Mouse (Mus musculus) kidney, adult 18-20 months (tissue): ENCODE measurements around the gene Ddx6.
"Not testable (repeated sequence)": the region's sequence is repeated elsewhere in the genome, so short reads cannot be mapped to it uniquely, and the experiment has no call there.

Experiments used
- DNase-seq: peaks from one replicate; pipeline ENCODE4 v3.0.0; 2021

Ddx6 gene

DNA sequence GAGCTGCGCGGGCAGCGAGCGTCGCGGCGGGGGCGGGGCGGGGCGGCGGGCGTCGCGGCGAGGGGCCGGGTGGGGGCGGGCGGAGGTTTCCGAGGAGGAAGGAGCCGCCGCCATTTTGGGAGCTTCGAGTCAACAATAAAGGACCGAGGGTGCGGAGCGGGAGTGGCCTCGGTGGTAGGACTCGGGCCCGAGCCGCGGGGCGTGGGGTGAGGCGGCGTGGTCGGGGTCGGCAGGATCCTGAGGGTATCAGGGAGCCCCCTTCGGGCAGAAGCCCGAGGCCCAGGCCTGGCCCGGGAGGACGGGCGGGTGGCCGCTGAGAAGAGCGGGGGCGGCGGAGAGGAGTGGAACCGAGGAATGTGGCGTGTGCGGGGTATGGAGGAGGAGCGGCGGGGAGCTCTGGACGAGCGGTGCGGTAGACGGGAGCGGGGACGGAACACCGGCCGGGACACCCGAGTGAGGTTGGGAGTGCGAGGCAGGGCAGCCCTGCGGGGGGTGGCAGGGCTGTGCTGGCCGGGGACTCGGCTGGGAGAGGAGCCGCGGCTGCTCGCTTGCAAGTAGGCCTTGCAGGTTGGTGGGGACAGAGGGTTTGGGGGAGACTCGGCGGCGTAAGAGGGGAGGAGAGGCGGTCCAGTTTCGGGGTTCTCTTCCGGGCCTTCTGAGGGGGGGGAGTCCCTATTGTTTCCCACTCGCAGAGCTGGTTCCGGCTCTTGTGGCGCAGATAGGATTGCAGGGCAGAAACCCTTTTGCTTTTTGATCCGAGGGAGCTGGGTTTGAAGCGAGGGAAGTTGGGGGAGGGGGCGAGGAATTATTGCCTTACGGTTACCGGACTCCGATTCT lies at the start of gene Ddx6:
Gene Ddx6, plus strand, starts transcription at position 114 of the 837 bp plus-strand sequence.
- peak; percentile 83 for DNase-seq

DNA sequence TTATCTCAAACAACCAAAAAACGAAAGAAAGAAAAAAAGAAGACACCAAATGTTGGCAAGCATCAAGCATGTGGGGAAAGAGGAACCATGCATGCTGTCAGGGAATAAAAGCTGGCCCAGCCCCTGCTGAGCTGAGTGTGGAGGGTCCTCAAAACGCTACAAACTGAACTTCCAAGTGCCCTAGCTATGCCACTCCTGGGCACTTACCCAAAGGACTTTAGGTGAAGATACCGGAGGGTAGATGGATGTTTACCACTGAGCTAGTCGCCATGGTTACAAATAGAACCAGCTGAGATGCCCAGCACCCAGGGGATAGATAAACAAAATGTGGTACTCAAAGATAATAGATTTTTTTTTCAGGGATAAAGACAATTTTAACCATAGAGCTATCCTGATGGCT lies 43.1 kb upstream of the Ddx6 start, which contains the start of gene Cxcr5:
Gene Cxcr5, minus strand, starts transcription at position 281 of the 400 bp plus-strand sequence.
- DNase-seq: no peak

DNA sequence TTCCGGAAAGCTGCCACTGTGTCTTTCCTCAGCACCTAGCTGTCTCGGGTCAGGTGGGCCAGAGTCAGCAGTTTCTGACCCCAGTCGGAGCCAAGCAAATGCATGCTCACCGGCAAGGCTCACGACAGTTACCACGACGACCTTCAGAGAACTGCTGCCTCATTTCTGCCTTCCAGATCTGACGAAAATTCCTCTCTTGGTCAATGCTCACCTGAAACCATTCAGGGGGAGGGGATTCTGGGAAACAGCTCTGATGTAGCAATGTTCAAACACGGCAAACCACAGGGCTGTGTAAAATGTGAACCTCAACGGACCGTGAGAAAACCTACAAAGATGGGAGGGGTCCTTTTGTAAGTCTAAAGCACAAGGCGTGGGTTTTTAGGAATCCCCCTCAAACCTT lies 41.8 kb upstream of the Ddx6 start:
- DNase-seq: no peak

DNA sequence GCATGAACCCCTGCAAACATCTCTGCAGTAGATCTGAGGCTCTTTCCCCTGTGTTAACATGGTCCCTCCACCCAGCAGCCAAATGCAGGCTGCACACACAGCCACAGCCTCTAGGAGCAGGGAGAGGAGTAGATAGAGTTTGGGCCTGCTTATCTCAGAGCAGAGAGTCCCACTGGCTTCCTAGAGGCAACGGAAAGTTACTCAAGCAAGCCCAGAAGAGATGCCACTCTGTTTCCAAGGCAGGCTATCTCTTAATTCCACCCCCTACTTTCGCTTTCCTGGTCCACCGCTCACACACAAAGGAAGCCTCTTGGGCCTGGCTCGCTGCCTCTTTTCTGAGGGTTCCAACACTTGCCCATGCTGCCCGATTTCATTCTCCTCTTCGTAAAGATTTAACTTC lies 39.3 kb upstream of the Ddx6 start:
- DNase-seq: no peak

DNA sequence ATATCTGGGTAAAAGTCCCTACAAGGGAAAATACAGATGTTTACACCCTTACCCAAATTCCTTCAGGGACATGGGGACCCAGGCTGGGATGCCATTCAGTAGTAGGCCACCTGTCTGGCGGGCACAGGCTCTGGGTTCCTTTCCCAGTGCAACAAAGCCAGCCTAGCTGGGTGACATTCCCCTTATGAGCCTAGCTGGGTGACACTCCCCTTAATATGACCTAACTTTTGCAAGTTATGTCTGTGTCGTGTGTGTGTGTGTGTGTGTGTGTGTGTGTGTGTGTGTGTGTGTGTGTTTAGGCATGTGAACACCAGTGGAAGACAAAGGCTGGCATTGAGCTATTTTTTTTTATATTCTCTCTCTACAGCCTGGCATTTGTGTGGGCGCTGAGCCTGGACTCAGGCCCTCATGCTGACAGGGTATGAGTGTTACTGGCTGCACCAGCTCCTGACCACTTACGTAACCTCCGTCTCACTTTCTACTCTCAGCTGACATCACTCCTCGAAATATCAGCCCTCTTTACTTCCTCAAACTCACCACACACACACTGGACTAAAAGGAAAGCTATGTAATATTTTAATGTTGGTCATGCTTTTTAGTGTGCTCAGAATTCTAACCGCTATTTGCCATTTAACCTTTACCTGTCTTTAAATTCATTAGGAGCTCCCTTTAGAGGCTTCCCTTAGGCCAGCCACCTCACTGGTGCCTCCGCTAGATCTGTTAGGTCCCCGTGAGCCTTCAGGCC lies 37.2 kb upstream of the Ddx6 start:
- no peak for DNase-seq

DNA sequence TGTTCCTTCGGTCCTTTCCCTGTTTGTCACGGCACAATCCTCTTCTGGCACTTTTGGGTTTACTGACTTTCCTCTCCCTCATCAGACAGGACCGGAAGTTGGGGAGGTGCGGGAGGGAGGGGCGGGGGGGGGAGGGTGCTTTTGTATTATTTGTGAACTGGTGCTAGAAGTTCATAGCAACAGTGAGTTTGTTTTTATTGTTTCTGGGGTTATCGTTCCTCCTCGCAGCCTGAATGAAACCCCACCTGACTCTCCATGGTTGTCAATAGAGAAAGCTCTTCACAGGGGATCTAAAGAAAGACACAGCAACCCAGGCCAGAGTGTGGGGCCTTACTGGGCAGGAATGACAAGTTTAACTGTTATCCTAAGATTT lies 36.6 kb upstream of the Ddx6 start:
- no peak for DNase-seq

DNA sequence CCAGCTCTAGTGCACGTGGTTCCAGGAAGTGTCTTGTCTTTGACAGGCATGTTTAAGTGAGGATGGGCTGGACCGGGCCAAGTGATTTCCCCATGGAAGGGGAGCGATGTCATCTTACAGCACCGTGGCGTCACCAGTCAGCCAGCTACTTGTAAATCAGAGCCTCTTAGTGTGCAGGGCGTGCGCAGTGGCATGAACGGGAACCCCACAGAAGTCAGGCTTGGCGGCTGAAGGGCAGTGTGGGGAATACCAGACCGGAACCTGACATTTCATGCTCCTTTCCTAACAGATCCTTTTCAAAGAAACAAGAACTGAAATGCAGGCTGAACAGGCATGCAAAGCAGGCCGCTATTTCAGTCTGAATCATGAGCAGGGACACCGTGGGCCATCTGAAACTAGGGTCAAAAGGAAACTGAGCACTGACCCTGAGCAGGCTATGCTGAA lies 33.7 kb upstream of the Ddx6 start:
- no peak for DNase-seq

DNA sequence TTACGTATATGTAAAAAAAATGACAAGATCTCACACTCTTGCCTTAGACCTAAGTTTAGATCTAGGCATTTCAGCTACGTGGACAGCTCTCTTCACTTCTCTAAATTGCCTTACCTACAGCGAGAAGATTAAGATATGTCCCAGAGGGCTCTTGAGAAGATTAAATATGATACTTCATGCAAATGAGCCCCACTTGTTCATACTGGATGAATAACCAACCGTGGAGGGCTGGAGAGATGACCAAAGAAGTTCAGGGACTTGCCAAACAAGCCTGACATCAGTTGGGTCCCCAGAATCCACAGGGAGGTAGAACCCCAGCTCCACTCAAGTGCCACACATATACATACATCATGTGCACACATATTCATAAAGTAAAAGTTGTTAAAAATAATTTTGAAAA lies 31.4 kb upstream of the Ddx6 start:
- DNase-seq: no peak

DNA sequence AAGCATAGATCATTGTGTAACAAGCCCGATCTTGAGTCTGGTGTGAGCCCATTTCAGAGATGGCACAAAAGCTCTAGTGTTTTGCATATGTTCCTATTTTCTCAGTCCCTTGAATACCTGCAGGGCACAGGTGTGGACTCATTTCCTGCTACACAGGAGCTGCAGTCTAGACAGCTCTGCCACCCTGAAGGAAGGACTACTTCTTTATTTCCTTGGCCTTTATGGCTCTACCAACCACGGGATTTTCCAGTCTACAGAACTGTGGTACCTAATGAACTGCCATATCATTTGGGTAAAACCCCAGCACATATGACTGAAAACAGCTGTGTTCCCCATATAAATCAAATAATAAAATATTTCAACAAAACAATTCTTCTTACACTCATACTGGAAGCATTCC lies 29.6 kb upstream of the Ddx6 start:
- DNase-seq: no peak

DNA sequence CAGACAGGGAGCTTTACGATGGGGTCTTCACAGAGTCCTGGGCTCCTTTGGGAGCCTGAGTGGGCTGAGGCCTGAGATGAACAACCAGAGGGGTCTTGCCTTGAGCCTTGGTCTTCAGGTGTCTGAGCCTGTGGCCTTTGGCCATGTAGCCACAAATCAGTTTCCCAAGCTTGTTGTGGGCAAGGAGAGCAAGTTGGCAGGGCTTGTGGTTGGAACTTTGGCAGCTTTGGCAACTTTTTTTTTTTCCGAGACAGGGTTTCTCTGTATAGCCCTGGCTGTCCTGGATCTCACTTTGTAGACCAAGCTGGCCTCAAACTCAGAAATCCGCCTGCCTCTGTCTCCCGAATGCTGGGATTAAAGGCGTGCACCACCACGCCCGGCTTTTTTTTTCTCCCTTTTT lies 28.6 kb upstream of the Ddx6 start:
- DNase-seq: not testable (repeated sequence)

DNA sequence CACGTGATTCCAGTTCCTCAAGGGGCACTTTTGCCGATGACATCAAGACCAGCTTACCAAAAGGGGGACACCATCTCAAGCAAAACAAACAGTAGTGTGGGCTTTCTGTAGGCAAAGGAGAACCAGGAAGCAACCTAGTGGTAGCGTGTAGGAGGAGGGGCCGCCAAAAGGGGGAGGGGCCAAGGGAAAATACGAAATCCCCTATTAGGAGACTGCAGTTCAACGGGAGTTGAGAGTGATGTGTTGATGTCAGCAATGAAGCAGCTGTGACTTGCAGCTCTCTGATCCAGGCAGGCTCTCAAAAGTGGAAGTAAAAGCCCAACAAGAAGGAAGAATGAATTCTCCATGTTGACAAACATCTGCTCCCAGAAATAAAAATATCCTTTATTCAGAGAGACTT lies 25.3 kb upstream of the Ddx6 start:
- no peak for DNase-seq

DNA sequence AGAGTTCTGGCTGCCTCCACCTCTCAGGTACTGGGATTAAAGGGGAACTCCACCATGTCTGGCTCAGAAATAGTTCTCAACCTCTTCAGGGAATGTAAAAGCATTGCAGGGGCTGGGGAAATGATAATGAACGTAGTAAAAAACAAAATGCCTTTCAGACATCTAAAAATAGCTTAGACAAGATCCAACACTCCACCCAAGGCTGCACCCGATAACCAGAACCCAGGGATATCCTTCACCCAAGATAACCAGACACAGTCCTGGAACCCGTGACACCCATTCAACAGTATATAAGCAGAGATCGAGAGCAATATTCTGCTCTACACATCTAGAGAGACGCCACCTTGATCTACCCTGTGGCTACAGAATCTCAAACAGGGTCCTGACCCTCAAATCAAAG lies 24.6 kb upstream of the Ddx6 start:
- no peak for DNase-seq

DNA sequence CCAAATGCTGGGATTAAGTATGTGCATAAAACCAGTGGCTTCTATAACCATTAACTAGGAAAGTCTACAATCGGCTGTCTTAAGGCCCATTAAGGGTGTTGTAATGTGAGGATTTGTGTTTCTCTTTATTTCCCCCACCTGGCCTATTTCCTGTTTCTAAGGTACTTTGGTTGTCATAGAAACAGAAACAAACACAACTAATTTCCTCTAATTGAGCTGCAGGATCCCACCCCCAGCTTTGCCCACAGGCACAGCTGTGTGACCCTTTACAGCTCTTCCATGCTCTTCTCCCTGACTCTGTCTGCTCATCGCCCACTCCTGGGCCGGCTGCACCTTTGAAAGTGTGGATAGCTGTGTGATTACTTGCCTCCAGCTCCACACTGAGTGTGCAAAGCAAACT lies 23.3 kb upstream of the Ddx6 start:
- no peak for DNase-seq

DNA sequence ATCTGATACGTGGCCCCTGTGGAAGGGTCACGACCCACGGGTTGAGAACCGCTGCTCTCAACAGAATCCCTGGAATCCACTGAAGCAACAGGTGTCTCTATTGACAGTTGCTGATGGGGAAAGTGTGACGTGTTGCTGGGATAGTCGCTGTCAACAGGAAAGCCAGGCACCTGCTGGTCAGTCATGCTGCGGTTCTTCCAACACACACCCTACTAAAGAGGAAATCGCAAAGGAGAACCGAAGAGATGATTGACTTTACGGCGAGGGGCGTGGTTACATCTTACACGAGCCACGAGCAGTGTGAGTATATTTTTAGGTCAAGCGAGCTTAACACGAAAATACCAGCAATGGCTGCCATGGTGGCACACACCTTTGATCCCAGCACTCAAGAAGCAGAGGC lies 22.3 kb upstream of the Ddx6 start:
- DNase-seq: no peak

DNA sequence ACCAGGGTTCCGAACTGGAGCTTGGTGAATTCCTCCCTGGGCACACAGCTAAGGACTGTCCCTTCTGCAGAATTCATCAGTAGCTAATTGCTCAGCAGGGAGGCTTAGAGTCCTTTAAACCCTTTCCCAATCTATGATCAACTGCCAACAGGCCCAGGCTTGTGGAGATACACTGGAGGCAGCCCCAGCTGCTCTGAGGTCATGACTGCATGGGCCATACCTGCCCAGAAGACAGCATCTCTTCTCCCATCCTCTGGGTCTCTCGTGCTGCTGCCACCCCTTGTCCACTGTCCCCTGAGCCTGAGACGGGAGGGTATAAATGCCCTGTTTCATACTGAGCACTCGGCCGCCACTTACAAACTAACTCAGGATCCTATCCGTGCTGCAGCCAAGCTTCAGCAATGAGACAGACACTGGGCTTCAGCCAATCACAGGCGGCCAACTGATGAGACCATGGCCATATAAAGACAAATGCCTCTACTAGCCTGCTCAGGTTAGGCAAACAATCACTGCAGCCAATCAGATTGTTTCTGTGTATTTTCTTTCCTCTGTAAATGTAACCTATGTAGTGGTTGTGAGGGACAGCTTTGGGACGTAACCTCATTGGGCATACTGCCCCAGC lies 17.9 kb upstream of the Ddx6 start:
- DNase-seq: no peak

DNA sequence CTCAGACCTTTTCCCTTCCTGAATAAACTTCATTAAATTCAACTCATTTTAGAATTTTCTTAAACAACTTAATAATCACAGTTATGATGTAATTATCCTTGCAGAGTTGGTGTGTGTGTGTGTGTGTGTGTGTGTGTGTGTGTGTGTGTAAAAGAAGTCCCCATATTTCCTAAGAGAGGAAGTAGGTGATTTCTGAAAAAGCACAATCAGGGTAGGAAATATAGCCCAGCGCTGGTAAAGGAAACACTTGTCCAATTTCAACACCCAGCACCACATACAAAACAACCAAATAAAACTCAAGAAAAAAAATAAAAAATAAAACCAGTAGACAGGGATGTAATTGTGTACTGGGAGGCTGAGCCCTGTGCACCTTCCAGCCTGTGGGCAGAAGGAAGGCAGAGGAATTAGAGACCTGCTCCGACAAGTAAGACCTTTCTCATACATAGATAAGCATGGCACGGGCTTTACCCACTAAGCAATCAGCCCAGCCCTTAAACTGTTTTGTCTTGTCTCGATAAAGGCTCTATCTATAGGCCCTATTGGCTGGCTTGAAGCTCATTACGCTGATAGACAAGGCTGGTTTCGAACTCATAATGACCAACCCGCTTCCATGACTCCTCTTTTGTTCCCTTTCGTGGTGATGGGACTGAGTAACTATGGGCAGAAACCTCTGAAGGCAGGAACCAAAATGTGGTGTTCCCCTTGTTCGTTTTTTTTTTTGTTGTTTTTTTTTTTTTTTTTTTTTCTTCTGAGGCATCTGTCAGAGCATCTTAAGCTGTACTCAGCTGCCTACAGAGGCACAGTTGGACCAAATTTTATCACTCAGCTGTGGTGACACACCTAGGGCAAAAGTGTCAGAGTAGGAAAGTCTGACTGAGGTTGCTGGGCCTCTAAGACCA lies 17.2 kb upstream of the Ddx6 start:
- DNase-seq: no peak

DNA sequence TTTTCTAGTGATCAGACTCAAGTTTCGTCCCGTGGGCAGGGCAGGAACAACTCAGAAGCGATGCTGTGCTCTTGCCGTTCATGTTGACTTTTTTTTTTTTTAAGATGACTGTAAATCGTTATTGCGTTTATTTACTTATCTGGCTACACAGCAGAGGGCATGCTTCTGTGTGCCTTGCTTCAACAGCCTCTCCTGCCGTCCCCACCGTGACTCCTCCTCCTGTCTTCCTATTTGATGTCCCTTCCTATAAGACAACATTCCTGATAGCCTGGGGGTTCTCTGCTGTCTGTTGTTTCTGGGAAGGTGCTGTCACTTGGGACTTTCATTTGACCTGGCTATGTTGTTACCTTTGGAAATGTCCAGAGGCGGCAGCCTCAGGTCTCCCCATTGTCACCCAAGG lies 16.1 kb upstream of the Ddx6 start:
- DNase-seq: no peak

DNA sequence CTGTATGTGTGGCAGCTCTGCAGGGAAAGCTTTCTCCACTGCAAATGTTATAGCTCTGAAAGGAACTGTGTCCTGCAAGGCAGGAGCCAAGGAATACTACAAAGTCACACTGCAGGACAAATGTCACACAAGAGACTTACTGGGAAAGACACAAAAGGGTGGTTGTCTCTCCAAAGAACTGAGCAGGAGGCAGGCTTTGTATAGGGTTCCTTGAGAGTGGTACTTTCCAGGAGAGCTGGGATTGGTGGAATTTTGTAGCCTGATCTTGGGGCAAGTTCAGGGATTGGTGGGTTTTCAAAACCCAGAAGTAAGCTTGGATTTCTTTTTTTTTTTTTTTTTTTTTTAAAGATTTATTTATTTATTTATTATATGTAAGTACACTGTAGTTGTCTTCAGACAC lies 15.6 kb upstream of the Ddx6 start:
- DNase-seq: no peak

DNA sequence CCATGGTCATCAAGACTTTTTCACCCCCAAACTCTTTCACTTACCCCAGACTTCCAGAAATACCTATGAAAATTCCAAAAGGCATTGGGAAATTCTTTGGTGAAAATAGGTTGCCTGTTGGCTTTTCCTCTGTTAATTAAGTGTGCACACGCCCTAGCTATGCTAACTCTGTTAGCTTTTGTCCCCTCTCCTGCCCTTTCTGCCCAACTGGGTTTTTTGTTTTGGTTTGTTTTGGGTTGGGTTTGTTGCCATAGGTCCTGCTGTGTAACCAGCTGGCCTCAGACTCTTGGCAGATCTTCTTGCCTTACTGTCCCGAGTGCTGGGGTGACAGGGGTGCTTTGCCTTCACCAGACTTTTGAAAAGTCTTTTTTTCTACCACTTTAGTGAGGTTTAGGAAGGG lies 13.7 kb upstream of the Ddx6 start:
- no peak for DNase-seq

DNA sequence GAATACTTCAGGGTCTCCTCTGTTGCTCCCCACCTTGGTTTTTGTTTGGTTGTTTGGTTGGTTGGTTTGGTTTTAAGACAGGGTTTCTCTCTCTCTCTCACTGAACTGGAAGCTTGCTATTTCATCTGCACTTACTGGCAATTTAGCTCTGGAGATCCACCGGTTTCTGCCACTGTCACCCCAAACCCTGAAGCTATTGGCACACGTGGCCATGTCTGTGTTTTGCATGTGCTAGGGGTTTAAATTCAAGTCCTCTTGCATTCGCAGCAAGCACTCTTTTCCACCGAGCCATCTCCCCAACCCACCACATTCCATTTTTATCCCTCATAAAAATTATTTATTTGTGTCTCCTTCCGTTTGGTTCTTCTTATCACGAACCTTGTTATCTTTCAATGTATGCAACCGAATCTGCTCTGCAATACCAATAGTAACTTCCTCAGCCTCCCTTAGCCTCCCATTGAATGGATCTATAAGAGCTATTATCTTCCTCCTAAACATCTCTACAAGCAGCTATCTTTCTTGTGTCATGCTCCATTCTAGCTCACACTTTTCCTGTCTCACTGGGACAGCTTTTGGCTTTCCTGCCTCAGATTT lies 13.0 kb upstream of the Ddx6 start:
- DNase-seq: no peak

DNA sequence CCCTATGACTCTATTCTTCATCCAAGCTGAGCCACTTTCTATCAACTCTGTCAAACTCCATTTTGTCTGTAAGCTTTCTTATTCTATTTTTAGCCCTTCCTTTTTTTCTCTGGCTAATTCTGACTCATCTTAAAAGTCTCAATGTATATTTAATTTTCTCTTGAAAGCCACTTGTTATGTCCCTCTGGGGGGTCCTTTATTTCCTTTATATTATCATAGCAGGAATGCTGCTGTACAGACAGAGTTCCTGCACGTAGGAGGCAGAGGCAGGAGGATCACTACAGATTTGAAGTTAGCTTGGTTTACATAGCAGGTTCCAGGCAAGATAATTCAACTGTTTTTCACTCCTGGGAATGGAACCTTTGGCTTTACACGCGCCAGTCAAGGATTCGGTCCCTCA lies 11.5 kb upstream of the Ddx6 start:
- no peak for DNase-seq

DNA sequence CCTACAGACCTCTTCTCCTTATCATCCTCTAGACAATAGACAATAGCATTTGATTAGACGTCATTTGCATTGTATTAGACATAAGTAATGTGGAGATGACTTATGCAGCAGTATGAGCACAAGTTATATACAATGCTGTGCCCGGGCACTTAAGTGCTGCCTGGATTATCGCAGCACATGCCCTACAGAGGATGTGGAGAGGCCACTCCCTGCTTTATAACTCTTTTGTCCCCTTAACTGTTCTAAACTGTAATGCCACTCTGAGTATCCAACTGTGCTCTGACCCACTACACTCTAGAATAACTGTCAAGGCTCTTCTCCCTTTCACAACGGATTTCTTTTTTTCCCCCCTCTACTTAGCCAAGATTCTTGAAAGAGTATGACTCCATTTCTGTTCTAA lies 10.8 kb upstream of the Ddx6 start:
- DNase-seq: no peak
